Mouse (Mus musculus) intestine, embryonic 14.5 days (tissue): ENCODE results near the gene Ppp1r9b. TPM values are rescaled to one million over a fixed set of nuclear protein-coding genes. Genes with fewer than 3 reads are reported as not detected.
A peak's percentile ranks its signal among the peaks of the same experiment; 100 is the strongest.

ENCODE experiments used
- ATAC-seq: fragments of 200-750 bp; cut with Nextera tagmentation; replicated peaks from 2 replicates; pipeline ENCODE4 v1.8.0; 2017; ENCODE audit warnings: low read depth, moderate number of reproducible peaks, moderate TSS enrichment, moderate library complexity; ENCODE audit not compliant: low FRiP score, low TSS enrichment
- DNase-seq: peaks from one replicate; pipeline ENCODE4 v3.0.0-alpha.2; 2018; ENCODE audit warnings: low spot score
- H3K27ac ChIP-seq: fragments of 300-500 bp; sonication (generic); 2 replicates; pipeline ENCODE4 v1.5.1; 2014; ENCODE audit warnings: low read depth, mild to moderate bottlenecking, control low read depth
- H3K27me3 ChIP-seq: fragments of 300-500 bp; sonication (generic); replicated peaks from 2 replicates; pipeline ENCODE4 v1.6.1; 2014; ENCODE audit warnings: low read length, control low read depth; ENCODE audit not compliant: control insufficient read depth, insufficient read depth
- H3K36me3 ChIP-seq: fragments of 300-500 bp; sonication (generic); 2 replicates; pipeline ENCODE4 v1.6.1; 2014; ENCODE audit warnings: low read length, control low read depth; ENCODE audit not compliant: control insufficient read depth, insufficient read depth
- H3K4me1 ChIP-seq: fragments of 300-500 bp; sonication (generic); replicated peaks from 2 replicates; pipeline ENCODE4 v1.6.1; 2014; ENCODE audit warnings: low read length, control low read depth, mixed read lengths; ENCODE audit not compliant: control insufficient read depth, insufficient read depth
- H3K4me2 ChIP-seq: fragments of 300-500 bp; sonication (generic); 2 replicates; pipeline ENCODE4 v1.6.1; 2014; ENCODE audit warnings: low read length
- H3K4me3 ChIP-seq: fragments of 300-500 bp; sonication (generic); 2 replicates; pipeline ENCODE4 v1.5.1; 2014; ENCODE audit warnings: low read depth, low read length, control low read depth, mixed read lengths
- H3K9ac ChIP-seq: fragments of 300-500 bp; sonication (generic); 2 replicates; pipeline ENCODE4 v1.6.1; 2014; ENCODE audit warnings: mild to moderate bottlenecking, low read length
- H3K9me3 ChIP-seq: fragments of 300-500 bp; sonication (generic); 2 replicates; pipeline ENCODE4 v1.6.1; 2016; ENCODE audit warnings: low read length, control low read depth; ENCODE audit not compliant: control insufficient read depth
- WGBS: fragments of 180-500 bp; shearing (Covaris S2); extraction: QIAGEN DNeasy Blood & Tissue Kit; methylation state at CpG from one replicate; pipeline ENCODE4 v1.1.7; 2014; 5-methylcytosine and 5-hydroxymethylcytosine counted together
- polyA plus RNA-seq: library from polyadenylated mRNA; unstranded; fragments of >200 nt; fragmentation: Nextera tagmentation; extraction: Ambion mirVana; gene quantifications from 2 replicates; pipeline ENCODE4 v1.2.1, GENCODE M21; 2014

Ppp1r9b gene
- polyA plus RNA-seq, 1 experiment from 2014 or later = 11.9 TPM

DNA sequence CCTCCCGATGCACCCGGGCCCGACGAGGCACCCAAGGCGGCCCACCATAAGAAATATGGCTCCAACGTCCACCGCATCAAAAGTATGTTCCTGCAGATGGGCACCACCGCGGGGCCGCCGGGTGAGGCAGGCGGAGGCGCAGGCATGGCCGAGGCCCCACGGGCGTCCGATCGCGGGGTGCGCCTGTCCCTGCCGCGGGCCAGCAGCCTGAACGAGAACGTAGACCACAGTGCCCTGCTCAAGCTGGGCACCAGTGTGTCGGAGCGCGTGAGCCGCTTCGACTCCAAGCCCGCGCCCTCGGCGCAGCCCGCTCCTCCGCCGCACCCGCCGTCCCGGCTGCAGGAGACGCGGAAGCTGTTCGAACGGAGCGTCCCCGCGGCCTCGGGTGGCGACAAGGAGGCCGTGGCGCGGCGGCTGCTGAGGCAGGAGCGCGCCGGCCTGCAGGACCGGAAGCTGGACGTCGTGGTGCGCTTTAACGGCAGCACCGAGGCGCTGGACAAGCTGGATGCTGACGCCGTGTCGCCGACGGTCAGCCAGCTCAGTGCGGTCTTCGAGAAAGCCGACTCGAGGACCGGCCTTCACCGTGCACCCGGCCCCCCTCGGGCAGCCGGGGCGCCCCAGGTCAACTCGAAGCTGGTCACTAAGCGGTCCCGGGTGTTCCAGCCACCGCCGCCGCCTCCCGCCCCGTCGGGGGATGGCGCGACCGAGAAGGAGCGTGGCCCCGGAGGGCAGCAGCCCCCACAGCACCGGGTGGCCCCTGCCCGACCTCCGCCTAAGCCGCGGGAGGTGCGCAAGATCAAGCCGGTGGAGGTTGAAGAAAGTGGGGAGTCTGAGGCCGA is 1.0 kb downstream of the Ppp1r9b start:
- Histone ChIP-seq H3K4me1 (peaks cover 57% of the 10 kb centered on the region), H3K27me3 (no peaks in the 10 kb centered on the region), H3K9me3 (no peaks in the 10 kb centered on the region), H3K4me2 (peak overlapping the region; percentile 98), H3K27ac (peak overlapping the region; percentile 81), H3K4me3 (peak overlapping the region; percentile 88), H3K9ac (peak overlapping the region; percentile 86), H3K36me3 (peaks cover 19% of the 10 kb centered on the region)
- ATAC-seq = no peak
- peak; percentile 74 for DNase-seq
- WGBS = under 1% methylated on average over 92 of the region's 99 CpGs

DNA sequence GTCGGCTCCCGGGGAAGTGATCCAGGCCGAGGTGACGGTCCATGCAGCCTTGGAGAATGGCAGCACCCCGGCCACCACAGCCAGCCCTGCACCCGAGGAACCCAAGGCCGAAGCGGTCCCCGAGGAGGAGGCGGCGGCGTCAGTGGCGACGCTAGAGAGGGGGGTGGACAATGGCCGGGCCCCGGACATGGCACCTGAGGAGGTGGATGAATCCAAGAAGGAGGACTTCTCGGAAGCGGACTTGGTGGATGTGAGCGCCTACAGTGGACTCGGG is 1.6 kb downstream of the Ppp1r9b start:
- 2% methylated on average over 20 of the region's 20 CpGs for WGBS
- DNase-seq = no peak

GRCm38 (mm10) chr11:94992754-94993606 is 2.1 kb downstream of the Ppp1r9b start:
- Histone ChIP-seq H3K4me3 (peak overlapping the region; percentile 88), H3K4me2 (peak overlapping the region; percentile 98), H3K36me3 (peaks cover 30% of the 10 kb centered on the region), H3K9ac (peak overlapping the region; percentile 86), H3K27me3 (no peaks in the 10 kb centered on the region), H3K9me3 (no peaks in the 10 kb centered on the region), H3K27ac (peak overlapping the region; percentile 81; the same call in 1 of the 2 replicates), H3K4me1 (peaks cover 57% of the 10 kb centered on the region)
- DNase-seq (peak; percentile 75), ATAC-seq (0 out of 2 replicates have a peak, but pooled peaks have one; percentile 6)
- 2% methylated on average over 22 of the region's 22 CpGs for WGBS

More for the DNA sequence above, 1.6 kb downstream of the Ppp1r9b start:
- ATAC-seq = no peak
- Histone ChIP-seq H3K36me3 (peaks cover 24% of the 10 kb centered on the region), H3K27ac (peak overlapping the region; percentile 81; the same call in 1 of the 2 replicates), H3K4me2 (peak overlapping the region; percentile 98), H3K9me3 (no peaks in the 10 kb centered on the region), H3K4me3 (peak overlapping the region; percentile 88), H3K9ac (peak overlapping the region; percentile 86), H3K4me1 (peaks cover 57% of the 10 kb centered on the region), H3K27me3 (no peaks in the 10 kb centered on the region)

- Histone ChIP-seq H3K27ac (no peak overlapping the region), H3K27me3 (no peaks in the 10 kb centered on the region), H3K9me3 (no peaks in the 10 kb centered on the region), H3K4me1 (peaks cover 48% of the 10 kb centered on the region), H3K9ac (peak overlapping the region; percentile 47), H3K36me3 (peaks cover 43% of the 10 kb centered on the region), H3K4me3 (peak overlapping the region; percentile 88), H3K4me2 (peak overlapping the region; percentile 98)
- DNase-seq = no peak
- ATAC-seq = no peak
- 38% methylated on average over 10 of the region's 10 CpGs for WGBS
These were observed 3.5 kb downstream of the Ppp1r9b start for GRCm38 (mm10) chr11:94994208-94994814.

GRCm38 (mm10) chr11:94994947-94995772 is 4.3 kb downstream of the Ppp1r9b start:
- 81% methylated on average over 11 of the region's 11 CpGs for WGBS
- peaks cover 44% of the 10 kb centered on the region for H3K4me1 ChIP-seq

DNA sequence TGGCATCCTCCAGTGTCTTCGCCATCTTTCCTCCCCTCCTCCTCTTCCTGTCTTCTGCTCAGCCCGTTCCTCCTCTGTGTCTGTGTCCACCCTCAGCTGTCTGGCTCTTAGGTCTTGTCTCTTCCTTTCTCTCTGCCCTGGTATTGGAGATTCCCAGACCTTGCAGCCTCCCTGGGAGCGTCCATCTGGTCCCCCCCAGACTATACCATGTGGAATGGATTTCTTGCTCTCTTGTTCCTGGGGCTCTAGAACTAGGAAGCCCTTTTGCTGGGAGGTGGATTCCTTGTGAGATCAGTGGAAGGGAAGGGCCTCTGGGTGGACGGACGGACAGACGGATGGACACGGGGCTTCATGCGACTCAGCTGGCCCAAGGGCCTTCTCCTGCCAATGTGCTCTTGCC is 5.3 kb downstream of the Ppp1r9b start:
- Histone ChIP-seq H3K4me1 (peaks cover 48% of the 10 kb centered on the region), H3K4me2 (no peak overlapping the region), H3K27ac (no peak overlapping the region), H3K4me3 (no peak overlapping the region), H3K27me3 (no peaks in the 10 kb centered on the region), H3K9me3 (no peaks in the 10 kb centered on the region), H3K9ac (no peak overlapping the region), H3K36me3 (peaks cover 57% of the 10 kb centered on the region)
- DNase-seq = no peak
- ATAC-seq = no peak
- 79% methylated on average over 8 of the region's 8 CpGs for WGBS

More at GRCm38 (mm10) chr11:94994947-94995772, 4.3 kb downstream of the Ppp1r9b start:
- Histone ChIP-seq H3K4me3 (0 out of 2 replicates have a peak overlapping the region, but pooled peaks have one; percentile 88), H3K9me3 (no peaks in the 10 kb centered on the region), H3K9ac (peak overlapping the region; percentile 47; the same call in 1 of the 2 replicates), H3K27ac (no peak overlapping the region), H3K4me2 (peak overlapping the region; percentile 98), H3K27me3 (no peaks in the 10 kb centered on the region), H3K36me3 (peaks cover 52% of the 10 kb centered on the region)
- ATAC-seq (no peak), DNase-seq (no peak)

GRCm38 (mm10) chr11:94996984-94997383 is 6.1 kb downstream of the Ppp1r9b start:
- Histone ChIP-seq H3K9ac (no peak overlapping the region), H3K4me1 (peaks cover 48% of the 10 kb centered on the region), H3K9me3 (no peaks in the 10 kb centered on the region), H3K36me3 (peaks cover 65% of the 10 kb centered on the region), H3K27me3 (no peaks in the 10 kb centered on the region), H3K4me3 (no peak overlapping the region), H3K27ac (no peak overlapping the region), H3K4me2 (no peak overlapping the region)
- 90% methylated on average over 6 of the region's 6 CpGs for WGBS
- ATAC-seq (no peak), DNase-seq (no peak)
